Mouse (Mus musculus): ENCODE data around the gene Clrn2. TPM values are rescaled to one million over a fixed set of nuclear protein-coding genes. Genes with fewer than 3 reads are reported as not detected.

The Clrn2 gene
- not detected for total RNA-seq (2023)

GRCm38 (mm10) chr5:45453451-45453850, at the start of gene Clrn2:
TSS of gene Clrn2 (plus strand) at chr5:45453751.

GRCm38 (mm10) chr5:45449831-45450716, 3.5 kb upstream of the Clrn2 start, which contains the start of gene Qdpr:
TSS of gene Qdpr (minus strand) at chr5:45450236.

DNA sequence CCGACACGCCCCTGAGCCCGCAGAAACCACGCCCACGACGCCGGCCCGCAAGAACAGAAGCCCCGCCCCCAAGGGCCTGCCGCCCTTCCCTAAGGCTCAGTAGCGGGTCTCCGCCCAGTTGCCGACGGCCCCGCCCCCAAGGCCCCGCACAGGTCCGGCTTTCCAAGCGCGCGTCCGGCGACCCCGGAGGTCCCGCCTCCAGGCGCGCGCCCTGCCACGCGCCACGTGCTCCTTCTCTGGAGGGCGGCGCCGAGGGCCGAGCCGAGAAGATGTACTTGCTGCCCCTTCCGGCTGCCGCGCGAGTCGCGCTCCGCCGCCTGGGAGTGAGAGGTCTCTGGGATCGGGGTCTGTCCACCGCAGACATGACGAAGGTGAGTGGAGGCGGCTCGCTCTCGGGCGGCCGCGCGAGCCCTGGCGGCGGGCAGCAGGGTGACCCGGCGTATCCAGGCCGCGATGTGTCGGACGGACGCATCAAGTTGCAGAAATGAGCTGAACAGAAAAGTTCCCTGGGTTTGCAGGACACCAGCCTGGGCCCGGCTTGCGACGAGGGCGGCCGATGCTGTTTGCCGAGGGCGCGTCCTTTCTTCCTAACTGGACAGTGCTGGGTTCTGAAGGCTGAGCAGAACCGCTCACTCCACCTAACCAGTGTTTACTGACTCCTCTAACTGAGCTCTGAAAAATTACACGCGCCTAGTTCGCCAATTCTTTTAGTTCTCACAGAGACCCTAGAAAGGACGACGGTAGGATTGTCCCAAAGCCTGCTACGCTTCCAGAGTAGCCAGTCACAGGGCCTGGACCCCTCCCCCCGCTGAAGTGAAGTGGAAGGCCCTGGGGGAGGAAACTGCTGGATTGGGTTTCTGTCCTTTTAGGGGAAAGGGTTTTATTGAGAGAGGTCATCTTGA, 39.9 kb downstream of the Clrn2 start, which contains the start of gene Lap3:
TSS of gene Lap3 (plus strand) at position 184 of the 902 bp plus-strand sequence.

Other genes starting within 250 kb of the Clrn2 start
- gene Qdpr, start 3.5 kb upstream of the Clrn2 start, total RNA-seq (2023): 10 to 100 TPM; 34.6 to 38.9 TPM
- gene Lap3, start 39.6 kb downstream of the Clrn2 start, total RNA-seq (2023): 100 to 1,000 TPM in 1 of 2 experiments, 10 to 100 TPM in 1; 97.1 to 116 TPM
- gene Med28, start 66.5 kb downstream of the Clrn2 start, total RNA-seq (2023): 10 to 100 TPM; 80.3 to 81.7 TPM
- not detected for gene Fam184b, start 185.9 kb downstream of the Clrn2 start, total RNA-seq (2023)
- 1 to 10 TPM; 1.7 TPM for gene Ncapg, start 216.2 kb downstream of the Clrn2 start, total RNA-seq (2023)